Mouse (Mus musculus) adrenal gland, postnatal 0 days (tissue): ENCODE data around the gene Slc25a23. TPM values are rescaled to one million over a fixed set of nuclear protein-coding genes. Genes with fewer than 3 reads are reported as not detected.

ENCODE experiments used
- polyA plus RNA-seq: library from polyadenylated mRNA; unstranded; fragments of >200 nt; fragmentation: Nextera tagmentation; extraction: Ambion mirVana; gene quantifications from 2 replicates; pipeline ENCODE4 v1.2.1, GENCODE M21; 2015

The Slc25a23 gene
- polyA plus RNA-seq = 12.5 and 14.0 TPM in 2 replicates

DNA sequence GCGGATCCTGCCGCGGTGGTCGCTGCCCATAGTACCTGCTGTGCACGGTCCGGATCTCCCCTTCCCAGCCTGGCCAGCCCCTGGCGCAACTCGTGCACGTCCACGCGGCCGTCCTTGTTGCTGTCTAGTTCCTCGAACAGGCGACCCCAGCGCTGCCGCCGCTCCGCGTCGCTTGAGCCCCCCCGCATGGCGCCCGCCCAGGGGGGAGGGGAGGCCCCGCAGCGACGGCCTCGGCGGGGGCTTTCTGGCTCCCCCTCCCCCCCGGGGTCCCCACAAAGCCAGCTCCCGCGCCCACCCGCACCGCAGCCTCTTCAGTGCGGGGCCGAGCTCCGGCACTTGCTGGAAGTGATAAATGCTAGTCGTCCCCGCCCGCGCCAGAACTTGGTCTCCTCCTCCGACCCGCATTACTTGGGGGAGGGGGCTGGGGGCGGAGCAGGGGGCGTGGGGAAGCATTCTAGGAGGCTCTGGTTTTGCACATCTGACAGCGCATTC lies at the start of gene Slc25a23:
TSS of gene Slc25a23 (minus strand) at position 378 of the 492 bp plus-strand sequence.

DNA sequence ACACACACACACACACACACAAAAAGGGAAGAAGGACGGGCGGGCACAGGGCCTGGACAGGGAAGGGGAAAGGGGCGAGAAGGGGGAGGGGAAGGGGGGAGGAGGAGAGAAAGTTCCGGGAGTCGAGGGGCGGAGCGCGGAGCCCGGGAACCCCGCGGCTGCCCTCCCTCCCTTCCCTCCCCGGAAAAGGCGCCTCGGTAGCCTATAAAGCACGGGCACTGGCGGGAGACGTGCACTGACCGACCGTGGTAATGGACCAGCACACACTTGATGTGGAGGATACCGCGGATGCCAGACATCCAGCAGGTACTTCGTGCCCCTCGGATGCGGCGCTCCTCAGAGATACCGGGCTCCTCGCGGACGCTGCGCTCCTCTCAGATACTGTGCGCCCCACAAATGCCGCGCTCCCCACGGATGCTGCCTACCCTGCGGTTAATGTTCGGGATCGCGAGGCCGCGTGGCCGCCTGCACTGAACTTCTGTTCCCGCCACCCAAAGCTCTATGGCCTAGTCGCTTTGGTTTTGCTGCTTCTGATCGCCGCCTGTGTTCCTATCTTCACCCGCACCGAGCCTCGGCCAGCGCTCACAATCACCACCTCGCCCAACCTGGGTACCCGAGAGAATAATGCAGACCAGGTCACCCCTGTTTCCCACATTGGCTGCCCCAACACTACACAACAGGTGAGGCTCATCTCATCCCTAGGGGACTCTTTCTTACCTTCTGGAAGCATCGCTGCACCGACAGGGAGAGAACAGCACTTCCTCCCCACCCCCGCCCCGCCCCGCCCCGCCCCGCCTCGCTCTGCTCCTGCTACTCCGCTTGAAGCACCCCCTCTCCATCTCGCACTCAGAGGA lies 45.7 kb upstream of the Slc25a23 start, which contains the start of gene Tnfsf9:
TSS of gene Tnfsf9 (plus strand) at position 145 of the 854 bp plus-strand sequence.

DNA sequence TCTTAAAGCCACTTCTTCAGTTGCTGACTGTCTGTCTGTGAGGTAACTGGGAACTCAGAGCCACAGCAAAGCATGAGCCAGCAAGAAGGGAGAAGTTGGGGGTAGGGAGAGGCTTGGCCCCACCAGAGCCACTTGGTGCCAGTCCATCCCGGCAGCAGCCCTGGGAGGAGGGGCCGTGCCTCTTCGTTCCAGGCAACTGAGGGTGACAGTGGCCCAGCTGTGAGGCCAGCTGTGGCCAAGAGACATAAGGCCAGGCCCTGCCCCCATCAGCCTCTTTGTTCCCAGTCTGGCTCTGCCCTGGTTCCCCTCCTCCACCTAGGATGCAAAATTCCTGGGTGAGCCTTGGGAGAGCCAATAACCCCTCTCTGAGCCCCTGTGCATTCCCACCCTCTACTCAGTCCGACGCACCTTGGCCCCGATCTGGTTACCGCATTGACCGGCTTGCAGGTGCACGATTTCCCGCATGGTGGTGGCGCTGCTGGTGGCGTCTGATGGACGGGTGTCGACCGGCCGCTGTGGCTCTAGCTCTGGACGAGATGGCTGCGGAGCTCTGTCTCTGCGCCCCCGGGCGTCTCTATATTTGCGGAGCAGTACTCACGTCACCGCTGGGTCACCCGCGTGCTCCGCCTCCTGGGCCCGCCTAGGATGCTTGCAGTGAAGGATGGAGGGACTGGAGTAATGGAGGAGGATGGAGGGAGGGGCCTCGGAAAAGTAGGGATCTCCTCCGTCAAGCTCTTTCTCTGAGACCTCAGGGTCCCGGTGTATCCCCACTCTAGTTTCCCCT lies 27.6 kb upstream of the Slc25a23 start, which contains the start of gene Tubb4a:
TSS of gene Tubb4a (minus strand) at position 734 of the 784 bp plus-strand sequence.

DNA sequence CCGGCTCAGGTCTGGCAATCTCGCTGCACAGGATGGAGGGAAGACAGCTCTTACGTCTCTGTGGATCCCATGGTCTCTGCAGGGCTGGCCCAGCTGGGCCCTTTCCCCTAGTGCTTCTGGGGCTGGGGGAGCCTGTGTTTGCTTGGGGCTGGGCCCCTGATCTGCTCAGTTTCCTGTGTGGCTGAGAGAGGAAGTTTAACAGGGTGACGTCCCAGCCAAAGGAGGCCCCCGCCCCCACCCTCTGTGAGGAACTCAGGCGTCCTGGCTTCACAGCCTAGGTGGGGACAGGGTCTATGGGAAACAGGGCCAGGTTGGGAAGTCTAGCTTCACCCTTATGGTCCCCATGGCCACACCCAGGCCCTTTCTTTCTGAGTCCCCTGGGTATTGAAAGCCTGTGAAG lies 18.7 kb upstream of the Slc25a23 start, which contains the start of gene Dennd1c:
TSS of gene Dennd1c (minus strand) at position 179 of the 400 bp plus-strand sequence.

DNA sequence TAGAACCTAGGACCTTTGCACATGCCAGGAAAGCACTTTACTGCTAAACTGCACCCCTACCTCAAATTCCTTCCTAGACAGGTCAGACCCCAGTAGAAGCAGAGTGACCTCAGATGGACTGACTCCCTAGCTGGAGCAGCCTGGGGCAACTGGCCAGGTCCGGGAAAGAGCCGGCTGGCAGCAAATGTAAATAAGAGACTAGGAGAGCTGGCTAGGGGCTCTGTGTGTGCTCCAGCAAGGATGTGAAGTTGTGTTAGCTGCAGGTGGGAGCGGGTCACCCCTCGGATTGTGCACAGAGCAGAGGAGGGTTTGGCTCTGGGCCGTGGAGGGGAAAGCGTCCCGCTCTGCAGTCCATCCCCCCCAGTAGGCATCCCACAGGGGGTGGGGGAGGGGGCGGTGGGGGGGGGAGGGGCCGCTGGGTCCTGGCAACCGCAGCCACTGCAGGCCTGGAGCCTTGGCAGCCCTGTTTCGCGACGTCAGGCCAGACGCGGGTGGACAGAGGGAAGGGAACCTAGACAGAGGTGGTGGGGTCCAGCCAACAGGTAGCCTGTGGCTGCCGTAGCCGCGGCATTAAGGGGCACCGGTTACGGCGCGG lies 675 bp downstream of the Slc25a23 start, which contains the start of gene Crb3:
TSS of gene Crb3 (plus strand) at position 215 of the 595 bp plus-strand sequence.

DNA sequence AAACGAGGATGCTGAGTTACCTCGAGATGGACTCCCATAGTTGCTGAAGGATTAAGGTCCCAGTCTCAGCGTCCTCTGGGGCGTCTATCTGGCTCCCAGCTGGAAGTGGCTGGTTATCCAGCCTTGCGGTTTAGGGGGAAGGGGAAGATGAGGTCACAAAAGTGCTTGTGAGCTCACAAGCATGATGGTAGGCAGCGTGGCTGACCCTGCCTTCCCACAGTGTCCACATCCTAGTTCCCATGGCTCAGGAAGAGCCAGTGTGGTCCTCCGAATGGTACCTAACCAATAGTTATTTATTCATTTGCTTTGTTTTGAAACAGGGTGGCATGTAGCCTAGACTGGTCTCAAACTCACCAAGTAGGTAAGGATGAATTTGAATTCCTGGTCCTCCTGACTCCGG lies 18.1 kb downstream of the Slc25a23 start, which contains the start of gene Slc25a41:
TSS of gene Slc25a41 (minus strand) at position 101 of the 400 bp plus-strand sequence.

DNA sequence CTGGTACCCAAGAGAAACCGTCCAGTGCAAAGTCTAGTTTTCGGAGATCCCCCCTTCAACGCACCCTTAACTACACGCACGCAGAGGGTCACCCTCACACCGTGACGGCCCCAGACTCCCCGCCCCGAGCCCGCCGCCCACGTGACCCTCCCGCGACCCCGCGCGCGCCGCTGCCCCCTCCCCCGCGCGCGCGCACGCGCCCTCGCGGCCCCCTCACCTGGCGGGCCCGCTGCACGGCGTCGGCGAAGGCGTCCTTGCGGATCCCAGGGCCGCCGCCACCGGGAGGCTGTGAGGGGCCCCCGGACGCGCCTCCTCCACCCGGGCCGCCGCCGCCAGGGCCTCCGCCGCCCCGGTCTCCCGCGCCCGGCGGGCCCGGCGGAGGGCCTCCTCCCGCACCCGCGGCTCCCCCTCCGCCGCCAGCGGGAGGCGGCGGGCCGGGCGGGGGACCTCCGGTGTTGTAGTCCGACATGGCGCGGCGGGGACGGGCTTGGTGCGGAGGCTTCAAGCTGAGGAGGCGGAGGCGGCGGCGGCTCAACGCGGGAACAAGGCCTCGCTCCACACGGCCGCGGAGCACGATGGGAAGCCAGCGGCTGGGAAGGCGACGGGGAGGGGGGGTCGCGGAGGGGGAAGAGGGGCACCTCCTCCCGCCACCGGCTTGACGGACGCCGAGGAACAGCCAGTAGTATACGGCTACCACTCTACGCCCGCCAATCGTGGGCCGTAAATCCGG lies 28.6 kb downstream of the Slc25a23 start, which contains the start of gene Khsrp:
TSS of gene Khsrp (minus strand) at position 592 of the 730 bp plus-strand sequence.

DNA sequence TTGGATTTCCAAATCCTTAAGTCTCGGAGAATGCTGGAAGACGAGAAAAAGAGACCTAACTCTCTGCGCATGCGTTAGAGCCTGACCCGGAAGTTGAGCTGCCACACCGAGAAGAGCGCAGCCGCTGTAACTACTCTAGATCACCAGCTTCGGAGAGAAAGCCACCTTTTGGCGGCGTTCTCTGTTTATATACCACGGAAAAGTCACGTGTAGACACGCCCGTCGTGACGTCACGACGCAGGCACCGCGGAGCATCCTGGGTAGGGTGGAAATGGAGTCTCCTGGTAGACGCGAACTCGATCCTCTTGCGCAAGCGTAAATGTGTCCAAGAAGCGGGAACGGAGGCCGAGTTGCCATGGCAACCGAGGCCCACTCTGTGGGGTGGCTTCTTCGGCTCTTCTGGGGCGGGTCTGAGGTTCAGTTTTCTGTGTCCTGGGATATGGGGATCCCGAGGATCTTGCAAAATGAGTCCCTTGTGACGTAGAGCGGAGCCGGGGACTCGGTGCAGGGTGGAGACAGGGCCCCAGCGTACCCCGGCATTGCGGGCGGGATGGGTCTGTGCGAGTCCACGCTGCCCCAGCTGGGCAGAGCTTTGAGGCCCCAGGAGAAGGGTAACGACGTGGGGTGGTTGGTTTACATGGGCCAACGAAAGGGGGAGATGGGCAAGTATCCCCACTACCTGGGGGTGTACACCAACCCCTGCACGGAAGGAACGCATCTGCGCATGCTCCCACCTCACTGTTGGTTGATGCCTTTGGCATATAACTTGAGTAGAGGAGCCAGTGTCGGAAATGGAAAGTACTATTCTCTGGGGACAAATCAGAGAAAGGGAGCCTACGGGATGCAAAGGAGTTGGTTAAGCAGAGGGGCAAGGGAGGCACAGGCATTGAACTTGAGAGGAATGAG lies 48.2 kb downstream of the Slc25a23 start, which contains the start of the genes Gtf2f1 and Gm17949:
TSS of gene Gtf2f1 (minus strand) at position 53 of the 906 bp plus-strand sequence.
TSS of gene Gm17949 (plus strand) at position 234 of the 906 bp plus-strand sequence.

DNA sequence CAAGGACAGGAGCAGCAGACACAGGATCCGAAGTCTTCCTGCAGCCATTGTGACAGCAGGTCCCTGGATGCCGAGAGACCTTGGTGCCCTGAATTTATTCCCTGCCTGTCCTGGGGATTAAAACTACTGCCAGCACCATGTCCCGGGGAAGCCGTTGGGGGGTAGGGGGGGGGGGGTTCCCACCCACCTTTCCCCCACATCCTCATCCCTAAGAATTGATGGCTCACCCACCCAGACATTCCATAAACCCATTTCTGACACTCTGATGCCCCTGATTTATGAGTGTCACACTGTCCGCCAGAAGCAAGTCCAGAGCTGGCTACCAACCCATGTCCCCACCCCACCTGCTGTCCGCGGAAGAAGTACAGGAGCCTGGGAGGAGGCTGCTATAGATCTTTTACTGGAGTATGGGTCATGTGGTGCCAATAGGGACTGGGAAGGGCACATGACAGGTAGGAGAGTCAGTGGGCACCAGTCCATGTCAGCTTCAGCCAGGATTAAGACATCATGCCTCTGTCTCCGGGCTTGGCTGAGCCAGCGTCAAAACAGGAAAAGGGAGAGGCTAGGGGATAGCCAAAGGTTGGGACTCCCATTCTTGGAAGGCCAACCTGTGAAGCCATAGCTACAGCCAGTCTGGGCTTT lies 59.6 kb downstream of the Slc25a23 start, which contains the start of gene Pspn:
TSS of gene Pspn (minus strand) at position 51 of the 642 bp plus-strand sequence.

DNA sequence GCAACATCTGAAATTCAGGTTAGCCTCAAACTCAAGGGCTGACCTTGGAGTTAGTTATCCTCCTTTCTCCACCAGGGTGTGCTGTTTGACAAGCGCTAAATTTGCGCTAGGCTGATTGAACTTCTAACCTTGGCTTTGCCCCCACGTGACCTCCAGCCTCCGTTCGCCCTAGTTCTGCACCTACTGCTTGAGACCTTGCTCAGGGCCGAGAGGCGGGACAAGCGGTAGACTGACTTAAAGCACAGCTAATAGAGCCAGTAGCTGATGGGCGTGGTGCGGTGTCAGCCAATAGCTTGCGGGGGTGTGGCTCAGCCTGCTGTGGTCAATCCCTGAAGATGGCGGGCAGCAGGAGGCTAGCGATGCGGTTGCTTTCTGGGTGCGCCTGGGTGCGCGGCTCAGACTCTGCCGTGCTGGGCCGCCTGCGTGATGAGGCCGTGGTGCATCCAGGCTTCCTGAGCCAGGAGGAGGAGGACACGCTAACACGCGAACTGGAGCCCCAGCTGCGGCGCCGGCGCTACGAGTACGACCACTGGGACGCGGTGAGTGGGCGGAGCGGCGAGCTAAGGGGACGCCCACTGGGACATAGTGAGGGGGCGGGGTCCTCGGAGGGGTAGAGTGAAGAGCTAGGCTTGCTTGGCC lies 62.5 kb downstream of the Slc25a23 start, which contains the start of gene Alkbh7:
TSS of gene Alkbh7 (plus strand) at position 311 of the 639 bp plus-strand sequence.

Other genes with a start within 250 kb of the Slc25a23 start
- gene Rfx2, start 228.8 kb downstream of the Slc25a23 start, polyA plus RNA-seq = 2.0 and 3.3 TPM in 2 replicates
- gene Acsbg2, start 185.4 kb downstream of the Slc25a23 start, polyA plus RNA-seq = not detected in 2 replicates
- gene 1700061G19Rik, start 184.4 kb downstream of the Slc25a23 start, polyA plus RNA-seq = 0.19 and 0.26 TPM in 2 replicates
- gene Mllt1, start 124.4 kb downstream of the Slc25a23 start, polyA plus RNA-seq = 13.6 and 14.1 TPM in 2 replicates
- not detected in 2 replicates for gene Acer1, start 77.7 kb downstream of the Slc25a23 start, polyA plus RNA-seq
- gene Clpp, start 69.6 kb downstream of the Slc25a23 start, polyA plus RNA-seq = 117 and 163 TPM in 2 replicates
- gene Alkbh7, start 62.5 kb downstream of the Slc25a23 start, polyA plus RNA-seq = 112 TPM in 2 replicates
- 4.4 and 7.9 TPM in 2 replicates for gene Pspn, start 59.8 kb downstream of the Slc25a23 start, polyA plus RNA-seq
- gene Gtf2f1, start 48.6 kb downstream of the Slc25a23 start, polyA plus RNA-seq = 29.7 and 47.9 TPM in 2 replicates
- gene Gm17949, start 48.4 kb downstream of the Slc25a23 start, polyA plus RNA-seq = 0.35 and 0.37 TPM in 2 replicates
- 20.2 and 25.9 TPM in 2 replicates for gene Khsrp, start 28.3 kb downstream of the Slc25a23 start, polyA plus RNA-seq
- gene Slc25a41, start 18.2 kb downstream of the Slc25a23 start, polyA plus RNA-seq = not detected in 2 replicates
- gene Crb3, start 758 bp downstream of the Slc25a23 start, polyA plus RNA-seq = 2.0 and 3.5 TPM in 2 replicates
- 0.93 and 2.0 TPM in 2 replicates for gene Dennd1c, start 18.7 kb upstream of the Slc25a23 start, polyA plus RNA-seq
- gene Tubb4a, start 27.9 kb upstream of the Slc25a23 start, polyA plus RNA-seq = 28.5 and 110 TPM in 2 replicates
- gene Tnfsf9, start 45.5 kb upstream of the Slc25a23 start, polyA plus RNA-seq = 1.5 and 1.6 TPM in 2 replicates
- gene Cd70, start 89.9 kb upstream of the Slc25a23 start, polyA plus RNA-seq = not detected in 2 replicates
- gene Tnfsf14, start 134.3 kb upstream of the Slc25a23 start, polyA plus RNA-seq = 0.14 and 0.28 TPM in 2 replicates
- gene C3, start 168.3 kb upstream of the Slc25a23 start, polyA plus RNA-seq = 63.5 and 85.8 TPM in 2 replicates
- gene Gpr108, start 188.6 kb upstream of the Slc25a23 start, polyA plus RNA-seq = 45.8 and 74.8 TPM in 2 replicates
- gene Trip10, start 189.6 kb upstream of the Slc25a23 start, polyA plus RNA-seq = 28.6 and 35.5 TPM in 2 replicates
- 3.4 and 3.6 TPM in 2 replicates for gene Vav1, start 219.2 kb upstream of the Slc25a23 start, polyA plus RNA-seq